Mouse (Mus musculus) spleen, adult 2 months (tissue): Measurements from ENCODE around the gene Fanca.

Experiments
- CTCF ChIP-seq: fragments of 200-500 bp; IDR thresholded peaks from 2 replicates; pipeline ENCODE4 v1.5.1; 2011; ENCODE audit warnings: mild to moderate bottlenecking, inconsistent platforms; ENCODE audit not compliant: insufficient read depth, insufficient read length, insufficient replicate concordance; ENCODE audit errors: extremely low read depth
- POLR2A ChIP-seq: fragments of 200-500 bp; IDR thresholded peaks from 2 replicates; pipeline ENCODE4 v1.6.1; 2011; ENCODE audit warnings: low read depth, low read length, inconsistent platforms

- TF ChIP-seq CTCF, result no peak
- TF ChIP-seq POLR2A, result no peak
Measured at GRCm38 (mm10) chr8:123242107-123242923, 76.1 kb downstream of the Fanca start.
